8 mouse cellular contexts compared by ENCODE assay signal in the genomic region with DNA sequence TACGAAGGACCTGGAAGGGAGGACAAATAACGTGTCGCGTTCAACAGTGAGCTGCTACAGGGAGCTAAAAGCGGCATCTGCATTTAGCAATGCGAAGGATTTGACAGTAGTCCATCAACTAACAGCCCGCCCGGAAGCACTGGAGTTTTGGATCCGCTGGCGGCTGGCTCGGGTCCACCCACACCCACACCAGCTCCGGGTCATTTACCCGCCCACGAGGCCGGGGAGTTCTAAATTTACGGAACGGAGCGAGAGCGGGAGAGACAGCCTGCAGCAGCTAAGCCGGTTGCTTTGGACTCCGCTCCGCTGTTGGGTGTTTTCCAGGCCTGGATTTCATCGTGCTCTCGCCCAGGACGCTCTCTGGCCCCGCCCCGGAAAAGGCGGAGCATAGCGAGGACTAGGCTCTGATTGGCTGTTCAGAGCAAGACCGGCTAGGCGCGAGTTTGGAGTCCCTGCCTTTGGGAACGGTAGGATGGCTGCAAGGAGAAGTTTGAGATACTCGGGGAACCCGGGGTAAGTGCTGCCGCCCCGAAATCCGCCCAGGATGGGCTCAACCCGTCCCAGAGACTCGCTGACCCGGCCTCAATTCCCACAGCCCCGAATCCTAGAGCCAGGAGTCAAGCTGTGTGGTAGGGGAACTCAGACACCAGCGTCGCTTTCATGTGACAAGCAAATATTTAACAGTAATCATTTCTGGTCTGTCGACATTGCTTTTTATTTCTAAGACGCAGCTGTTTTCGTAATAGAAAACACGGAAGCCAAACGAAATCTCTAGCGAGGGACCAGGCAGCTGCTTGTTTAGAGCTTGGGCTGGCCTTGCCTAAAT. TPM values are rescaled to one million over a fixed set of nuclear protein-coding genes. Genes with fewer than 3 reads are reported as not detected.
DNase-seq lines count a peak whose midpoint lies in the region; ATAC-seq and TF ChIP-seq lines count a peak whose summit lies in the region.

A gene (plus strand): TSS at position 414 of the 826 bp plus-strand sequence.

- H3K4me2 ChIP-seq in forebrain, postnatal 0 days (ENCODE audit: low read depth) = peak within 1 kb of the TSS; percentile 59
- peak within 1 kb of the TSS; percentile 76 for H3K4me2 ChIP-seq in lung, embryonic 15.5 days

- no peak for TF ChIP-seq RAD21 in MEL (IDR thresholded peaks at IDR 0.05; ENCODE audit: low read depth, low read length)

- H3K36me3 ChIP-seq in MEL (ENCODE audit: control insufficient read depth in 1 of 2, insufficient read depth in 2 of 2, low read length in 2 of 2) = peaks cover 0 to 14% of the 10 kb centered on the region in 2 experiments; a peak in 2 of 4 replicates
- no peaks in the 10 kb centered on the region for H3K36me3 ChIP-seq in forebrain, postnatal 0 days (ENCODE audit: insufficient read depth)
- H3K36me3 ChIP-seq in lung, embryonic 15.5 days = 0 out of 2 replicates have a peak, but pooled peaks cover 7% of the 10 kb centered on the region

- peaks cover 8% of the 10 kb centered on the region; the same call in 1 of the 2 replicates for H3K79me2 ChIP-seq in MEL (ENCODE audit: control insufficient read depth, insufficient read depth, low read length, poor library complexity)

- TF ChIP-seq EP300 in MEL (IDR thresholded peaks at IDR 0.05; ENCODE audit: low read depth in 1 of 2, low read length in 2 of 2) = peak in 1 of 2 experiments; percentile 7; a peak in 2 of 4 replicates

- peaks cover 6% of the 10 kb centered on the region in 2 experiments; a peak in 3 of 4 replicates for H3K4me1 ChIP-seq in MEL (ENCODE audit: control insufficient read depth in 1 of 2, insufficient read depth in 2 of 2, low read length in 2 of 2)
- no peaks in the 10 kb centered on the region for H3K4me1 ChIP-seq in cerebellum, adult 2 months (ENCODE audit: control insufficient read depth, insufficient read depth, low read length)
- H3K4me1 ChIP-seq in forebrain, postnatal 0 days (ENCODE audit: insufficient read depth) = peaks cover 2% of the 10 kb centered on the region; the same call in 1 of the 2 replicates
- H3K4me1 ChIP-seq in lung, embryonic 15.5 days = peaks cover 14% of the 10 kb centered on the region

- under 1% methylated on average over 50 of the region's 50 CpGs for WGBS in cerebellum, adult 2 months
- WGBS in forebrain, postnatal 0 days = under 1% methylated on average over 50 of the region's 50 CpGs
- under 1% methylated on average over 50 of the region's 50 CpGs for WGBS in lung, embryonic 15.5 days

- 0 out of 6 replicates have a peak, but pooled peaks of 1 of the 3 experiments have one; percentile 0 for TF ChIP-seq CTCF in MEL (IDR thresholded peaks at IDR 0.05 in 2 of 3, conservative IDR thresholded peaks at IDR 0.05 in 1 of 3; ENCODE audit: control insufficient read depth in 1 of 3, insufficient read depth in 1 of 3, low read depth in 2 of 3, low read length in 3 of 3, poor library complexity in 1 of 3, severe bottlenecking in 1 of 3)
- TF ChIP-seq CTCF in cerebellum, adult 2 months (IDR thresholded peaks at IDR 0.05; ENCODE audit: borderline replicate concordance, insufficient read depth, low read depth, low read length) = no peak
- no peak for TF ChIP-seq CTCF in forebrain, postnatal 0 days (IDR thresholded peaks at IDR 0.05; ENCODE audit: low read depth)

- peak; percentile 100 for DNase-seq in MEL (ENCODE audit: low read depth, low spot score)
- DNase-seq in cerebellum, adult 2 months = peak; percentile 99 to 100
- peak; percentile 100 for DNase-seq in forebrain, postnatal 0 days
- DNase-seq in heart, postnatal 4 days = peak; percentile 100
- DNase-seq in layer of hippocampus, adult 8-10 months (ENCODE audit: low spot score in 2 of 2) = peak; percentile 99 to 100
- DNase-seq in ovary, adult 18-20 months (ENCODE audit: low spot score) = peak; percentile 98
- peak; percentile 99 for DNase-seq in thymus, postnatal 0 days (ENCODE audit: low spot score)

- ATAC-seq in forebrain, postnatal 0 days = peak; percentile 99
- peak; percentile 98 for ATAC-seq in lung, embryonic 15.5 days (ENCODE audit: borderline replicate concordance, extremely low read depth, low FRiP score, low TSS enrichment)

- peak within 1 kb of the TSS; percentile 84 for H3K9ac ChIP-seq in MEL (ENCODE audit: control insufficient read depth, low read depth, low read length, poor library complexity, severe bottlenecking)
- H3K9ac ChIP-seq in forebrain, postnatal 0 days = peak within 1 kb of the TSS; percentile 54
- H3K9ac ChIP-seq in lung, embryonic 15.5 days = peak within 1 kb of the TSS; percentile 58

- H3K27me3 ChIP-seq in MEL (ENCODE audit: control insufficient read depth in 1 of 2, insufficient read depth in 2 of 2, low read length in 2 of 2) = no peaks in the 10 kb centered on the region
- no peaks in the 10 kb centered on the region for H3K27me3 ChIP-seq in cerebellum, adult 2 months (ENCODE audit: control insufficient read depth, insufficient read depth, low read length)
- no peaks in the 10 kb centered on the region for H3K27me3 ChIP-seq in forebrain, postnatal 0 days (ENCODE audit: insufficient read depth, low read length)
- H3K27me3 ChIP-seq in lung, embryonic 15.5 days = no peaks in the 10 kb centered on the region

- TF ChIP-seq POLR2A in MEL (IDR thresholded peaks at IDR 0.05; ENCODE audit: control insufficient read depth in 1 of 2, insufficient read depth in 1 of 2, low read depth in 1 of 2, low read length in 2 of 2, poor library complexity in 1 of 2) = peak in 1 of 2 experiments; percentile 95; a peak in 2 of 4 replicates
- TF ChIP-seq POLR2A in cerebellum, adult 2 months (IDR thresholded peaks at IDR 0.05; ENCODE audit: borderline replicate concordance, insufficient read depth, low read length) = peak; percentile 83; the same call in 1 of the 2 replicates

- peak within 1 kb of the TSS; percentile 32 to 72 for H3K4me3 ChIP-seq in MEL (ENCODE audit: control insufficient read depth in 1 of 2, insufficient read depth in 1 of 2, low read depth in 2 of 2, low read length in 2 of 2)
- peak within 1 kb of the TSS; percentile 96 for H3K4me3 ChIP-seq in cerebellum, adult 2 months (replicated peaks; ENCODE audit: insufficient read depth, low read depth, low read length)
- H3K4me3 ChIP-seq in forebrain, postnatal 0 days (ENCODE audit: low read depth, low read length) = peak within 1 kb of the TSS; percentile 50
- peak within 1 kb of the TSS; percentile 68 for H3K4me3 ChIP-seq in lung, embryonic 15.5 days

- H3K27ac ChIP-seq in MEL (ENCODE audit: control insufficient read depth, low read depth, low read length) = peak within 1 kb of the TSS; percentile 96
- H3K27ac ChIP-seq in cerebellum, adult 2 months (ENCODE audit: insufficient read depth, low read length) = peak within 1 kb of the TSS; percentile 62; the same call in 1 of the 2 replicates
- peak within 1 kb of the TSS; percentile 82 for H3K27ac ChIP-seq in forebrain, postnatal 0 days (ENCODE audit: low read depth, low read length)
- H3K27ac ChIP-seq in lung, embryonic 15.5 days = peak within 1 kb of the TSS; percentile 79

- H3K9me3 ChIP-seq in MEL (replicated peaks; ENCODE audit: insufficient read depth, low read length) = no peaks in the 10 kb centered on the region
- no peaks in the 10 kb centered on the region for H3K9me3 ChIP-seq in forebrain, postnatal 0 days (ENCODE audit: low read length)
- H3K9me3 ChIP-seq in lung, embryonic 15.5 days = no peaks in the 10 kb centered on the region

TF ChIP-seq in MEL, 35 proteins besides CTCF, POLR2A, EP300 and RAD21 (continues in another document):
- TF ChIP-seq TAL1 (IDR thresholded peaks at IDR 0.05; ENCODE audit: low read length) (no peak), MAX (IDR thresholded peaks at IDR 0.05; ENCODE audit: low read length) (peak; percentile 54), MXI1 (IDR thresholded peaks at IDR 0.05; ENCODE audit: low read depth, low read length) (peak; percentile 86), UBTF (IDR thresholded peaks at IDR 0.05; ENCODE audit: borderline replicate concordance, insufficient read depth, low read depth, low read length) (no peak), ZMIZ1 (IDR thresholded peaks at IDR 0.05; ENCODE audit: low read depth, low read length) (no peak), BHLHE40 (IDR thresholded peaks at IDR 0.05; ENCODE audit: borderline replicate concordance, low read depth, low read length) (no peak), NELFE (IDR thresholded peaks at IDR 0.05; ENCODE audit: low read depth, low read length) (peak; percentile 83), POLR2AphosphoS2 (IDR thresholded peaks at IDR 0.05; ENCODE audit: low read length) (peak; percentile 89), SIN3A (IDR thresholded peaks at IDR 0.05; ENCODE audit: low read length) (peak; percentile 98), ETS1 (IDR thresholded peaks at IDR 0.05; ENCODE audit: low read depth, low read length) (peak; percentile 64; the same call in 1 of the 2 replicates), TCF12 (IDR thresholded peaks at IDR 0.05; ENCODE audit: low read depth, low read length) (0 out of 2 replicates have a peak, but pooled peaks have one; percentile 59), HCFC1 (IDR thresholded peaks at IDR 0.05; ENCODE audit: low read depth, low read length) (peak; percentile 92), CHD1 (IDR thresholded peaks at IDR 0.05; ENCODE audit: low read depth, low read length) (no peak), MYB (IDR thresholded peaks at IDR 0.05; ENCODE audit: low read depth, low read length) (no peak), TBP (IDR thresholded peaks at IDR 0.05; ENCODE audit: low read depth, low read length) (peak; percentile 96), MAFK (IDR thresholded peaks at IDR 0.05; ENCODE audit: borderline replicate concordance, low read depth, low read length) (no peak), POLR2AphosphoS5 (IDR thresholded peaks at IDR 0.05; ENCODE audit: borderline replicate concordance, low read depth, low read length) (peak; percentile 42; the same call in 1 of the 2 replicates), GATA1 (IDR thresholded peaks at IDR 0.05; ENCODE audit: low read depth, low read length) (peak; percentile 48; the same call in 1 of the 2 replicates), ELF1 (IDR thresholded peaks at IDR 0.05; ENCODE audit: low read depth, low read length) (peak; percentile 66; the same call in 1 of the 2 replicates), ZNF384 (IDR thresholded peaks at IDR 0.05; ENCODE audit: low read depth, low read length) (no peak)

RNA-seq across cellular contexts. Expression of the gene that starts here (rescaled TPM):
- total RNA-seq in MEL (2012; rRNA removed) = 20.6 and 30.7 TPM in 2 replicates
- 100 to 1,000 TPM in 1 of 2 experiments, 10 to 100 TPM in 1; 42.5 to 446 TPM for polyA plus RNA-seq in MEL (2012; ENCODE audit: insufficient read depth in 1 of 2, insufficient read length in 2 of 2, low read depth in 1 of 2, low replicate concordance in 2 of 2, missing spikeins in 1 of 2)
- 1.3 and 1.4 TPM in 2 replicates for polyA plus RNA-seq in cerebellum, adult 2 months (2012; rRNA removed)
- 10.1 and 11.5 TPM in 2 replicates for total RNA-seq in forebrain, postnatal 0 days (2014; rRNA removed)
- 7.3 and 8.3 TPM in 2 replicates for polyA plus RNA-seq in forebrain, postnatal 0 days (2015; fragmentation: Nextera tagmentation; extraction: Ambion mirVana)
- total RNA-seq in heart, postnatal 4 days (2021) = 10 to 100 TPM; 13.4 to 15.6 TPM
- total RNA-seq in layer of hippocampus, adult 8-10 months (2022) = 1 to 10 TPM; 1.3 to 4.5 (median 1.9) TPM
- polyA plus RNA-seq in lung, embryonic 15.5 days (2015; fragmentation: Nextera tagmentation; extraction: Ambion mirVana) = 19.2 TPM in 2 replicates
- 15.5 and 16.3 TPM in 2 replicates for polyA plus RNA-seq in thymus, postnatal 0 days (2015; fragmentation: Nextera tagmentation; extraction: Ambion mirVana)

Comparison
In these comparisons a context has a peak if more than half of its experiments do, and no peak if none do; other contexts are left out.
1. Peak in every context shown above with its lines: DNase-seq, ATAC-seq, H3K4me3 ChIP-seq and H3K27ac ChIP-seq.